Mouse (Mus musculus) midbrain, embryonic 16.5 days (tissue): Measurements from ENCODE around the gene Zic2. TPM values are rescaled to one million over a fixed set of nuclear protein-coding genes. Genes with fewer than 3 reads are reported as not detected.

Experiments
- ATAC-seq: fragments of 200-750 bp; cut with Nextera tagmentation; 2 replicates; pipeline ENCODE4 v1.8.0; 2017; ENCODE audit warnings: moderate TSS enrichment
- H3K27ac ChIP-seq: fragments of 300-500 bp; sonication (generic); 2 replicates; pipeline ENCODE4 v1.5.1; 2014; ENCODE audit warnings: mild to moderate bottlenecking, low read length, mixed read lengths
- H3K27me3 ChIP-seq: fragments of 300-500 bp; sonication (generic); 2 replicates; pipeline ENCODE4 v1.6.1; 2014; ENCODE audit warnings: low read depth, low read length, mixed read lengths; ENCODE audit not compliant: control insufficient read depth, insufficient read depth
- H3K36me3 ChIP-seq: fragments of 300-500 bp; sonication (generic); 2 replicates; pipeline ENCODE4 v1.6.1; 2014; ENCODE audit warnings: mild to moderate bottlenecking, low read length, moderate library complexity, mixed read lengths; ENCODE audit not compliant: control insufficient read depth, insufficient read depth
- H3K4me1 ChIP-seq: fragments of 300-500 bp; sonication (generic); 2 replicates; pipeline ENCODE4 v1.6.1; 2014; ENCODE audit warnings: mild to moderate bottlenecking, low read length, mixed read lengths; ENCODE audit not compliant: control insufficient read depth, insufficient read depth
- H3K4me2 ChIP-seq: fragments of 300-500 bp; sonication (generic); 2 replicates; pipeline ENCODE4 v1.6.1; 2014; ENCODE audit warnings: mild to moderate bottlenecking, low read length, mixed read lengths
- H3K4me3 ChIP-seq: fragments of 300-500 bp; sonication (generic); 2 replicates; pipeline ENCODE4 v1.5.1; 2014; ENCODE audit warnings: low read depth, mild to moderate bottlenecking, low read length, moderate library complexity, mixed read lengths
- H3K9ac ChIP-seq: fragments of 300-500 bp; sonication (generic); 2 replicates; pipeline ENCODE4 v1.6.1; 2014; ENCODE audit warnings: low read depth, low read length, mixed read lengths
- H3K9me3 ChIP-seq: fragments of 300-500 bp; sonication (generic); replicated peaks from 2 replicates; pipeline ENCODE4 v1.6.1; 2014; ENCODE audit warnings: mild to moderate bottlenecking, low read length, mixed read lengths; ENCODE audit not compliant: control insufficient read depth, poor library complexity, severe bottlenecking
- WGBS: fragments of 180-500 bp; shearing (Covaris S2); extraction: QIAGEN DNeasy Blood & Tissue Kit; methylation state at CpG from one replicate; pipeline ENCODE4 v1.1.7; 2014; 5-methylcytosine and 5-hydroxymethylcytosine counted together
- polyA plus RNA-seq: library from polyadenylated mRNA; unstranded; fragments of >200 nt; fragmentation: Nextera tagmentation; extraction: Ambion mirVana; gene quantifications from 2 replicates; pipeline ENCODE4 v1.2.1, GENCODE M21; 2015

Zic2 gene
- polyA plus RNA-seq, 1 experiment from 2014 or later, result 6.3 TPM

DNA sequence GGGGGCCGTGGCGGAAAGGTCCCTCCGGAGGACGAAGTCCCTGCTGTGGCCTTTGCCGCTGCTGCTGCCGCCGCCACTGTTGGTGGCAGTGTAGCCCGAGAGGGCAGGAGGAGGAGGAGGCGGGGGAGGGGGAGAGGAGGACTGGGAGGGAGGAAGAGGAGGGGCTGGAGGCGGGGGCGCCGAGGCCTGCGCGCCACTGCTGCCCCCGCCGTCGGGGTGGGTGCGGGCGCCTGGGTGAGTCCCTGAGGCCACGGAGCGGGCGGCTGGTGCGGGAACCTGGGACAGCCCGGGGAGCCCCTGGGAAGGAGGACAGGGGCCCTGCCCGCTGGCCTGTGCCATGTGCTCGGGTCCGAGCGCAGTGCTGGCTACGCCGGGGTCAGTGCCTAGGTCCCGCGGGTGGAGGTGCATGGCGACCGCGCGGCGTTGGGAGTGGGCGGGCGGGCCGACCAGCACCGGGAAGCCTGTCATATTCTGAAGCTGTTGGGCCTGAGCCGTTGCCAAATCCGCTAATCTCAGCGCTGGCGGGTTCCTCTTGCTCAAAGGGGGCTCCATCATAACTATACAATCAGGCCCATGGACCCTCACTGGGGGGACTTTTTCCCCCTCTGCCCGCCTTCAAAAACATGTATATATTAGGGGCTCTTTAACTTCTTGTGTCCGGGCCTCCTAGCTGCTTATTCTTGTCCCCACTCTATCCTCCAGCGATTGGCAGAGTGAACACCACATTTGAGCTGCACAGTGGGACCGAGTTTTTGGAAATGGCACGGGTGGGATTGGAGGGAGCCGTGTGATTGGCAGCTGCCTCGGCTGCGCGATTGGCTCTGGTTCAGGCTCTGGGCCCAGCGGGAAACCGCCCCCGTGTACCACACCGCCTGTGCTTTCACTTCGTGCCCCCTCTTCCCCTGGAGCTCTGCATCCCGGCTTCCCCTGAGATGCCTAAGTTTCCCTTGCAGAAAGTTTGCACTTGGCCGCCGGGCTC is 10.2 kb upstream of the Zic2 start, which contains the start of gene Zic5:
Gene Zic5, minus strand, starts transcription at position 915 of the 979 bp plus-strand sequence.
- peaks cover 30% of the 10 kb centered on the region for H3K27me3 ChIP-seq
- peaks cover 16% of the 10 kb centered on the region for H3K4me1 ChIP-seq
- H3K4me3 ChIP-seq, result peak within 1 kb of the TSS; percentile 52
- H3K27ac ChIP-seq, result peak within 1 kb of the TSS; percentile 92
- H3K4me2 ChIP-seq, result peak within 1 kb of the TSS; percentile 70
- under 1% methylated on average over 50 of the region's 62 CpGs for WGBS
- peak; percentile 84 for ATAC-seq
- peak within 1 kb of the TSS; percentile 75 for H3K9ac ChIP-seq
- no peaks in the 10 kb centered on the region for H3K9me3 ChIP-seq
- no peaks in the 10 kb centered on the region for H3K36me3 ChIP-seq

DNA sequence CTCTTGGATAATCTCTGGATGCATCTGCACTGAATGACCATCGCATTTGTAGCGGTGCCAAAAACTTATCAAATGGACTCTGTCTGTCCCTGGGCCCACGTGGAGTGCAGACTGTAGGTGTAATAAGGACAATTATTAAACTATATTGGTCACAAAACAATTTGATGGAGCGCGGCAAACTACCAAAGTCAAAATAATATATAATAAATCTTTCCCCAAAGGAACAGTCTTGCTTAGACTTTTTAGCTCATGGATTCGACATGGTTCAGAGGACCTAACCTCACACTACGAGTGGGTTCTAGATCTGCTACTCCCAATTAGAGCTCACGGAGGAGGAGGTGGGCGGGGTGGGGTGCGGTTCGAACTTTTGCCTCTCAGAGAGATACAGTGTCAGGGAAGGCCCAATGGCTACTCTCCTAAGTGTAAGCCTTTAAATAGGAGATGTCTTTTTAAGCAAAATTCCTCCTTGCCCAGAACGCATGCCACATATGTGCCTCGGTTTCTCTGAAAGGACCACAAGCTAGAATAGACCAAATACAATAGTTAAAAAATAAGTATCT is 9.2 kb upstream of the Zic2 start:
- H3K4me1 ChIP-seq, result peaks cover 16% of the 10 kb centered on the region
- no peaks in the 10 kb centered on the region for H3K36me3 ChIP-seq
- 19% methylated on average over 13 of the region's 13 CpGs for WGBS
- no peak overlapping the region for H3K9ac ChIP-seq
- ATAC-seq, result no peak
- H3K27ac ChIP-seq, result peak overlapping the region; percentile 92
- peaks cover 25% of the 10 kb centered on the region for H3K27me3 ChIP-seq
- H3K9me3 ChIP-seq, result no peaks in the 10 kb centered on the region
- peak overlapping the region; percentile 70 for H3K4me2 ChIP-seq
- H3K4me3 ChIP-seq, result peak overlapping the region; percentile 52

DNA sequence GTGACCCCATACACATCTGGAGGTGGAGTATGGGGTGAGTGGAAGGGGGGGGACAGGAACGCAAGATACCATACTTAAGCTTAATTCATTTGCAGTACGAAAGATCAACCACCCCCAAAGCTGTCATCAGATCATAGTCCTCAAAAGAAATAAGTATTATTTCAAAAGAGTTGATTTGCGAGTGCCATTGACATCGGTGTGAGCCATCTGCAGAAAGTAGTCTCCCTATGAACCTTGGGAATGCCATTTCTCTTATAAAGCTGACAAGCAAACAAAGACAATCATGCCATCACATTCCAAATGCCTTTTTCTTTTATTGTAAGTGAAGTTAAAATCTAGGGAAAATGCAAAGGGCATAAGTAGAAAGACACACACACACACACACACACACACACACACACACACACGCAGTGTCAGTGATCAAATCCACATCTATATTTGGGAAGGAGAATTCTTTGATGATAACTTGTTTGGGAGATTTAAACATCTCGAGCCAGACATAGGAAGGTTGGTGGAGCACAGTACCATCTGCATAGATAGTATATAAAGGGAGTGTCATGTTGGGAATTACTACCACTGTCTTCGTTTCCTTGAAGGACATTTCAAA is 8.4 kb upstream of the Zic2 start:
- Histone ChIP-seq H3K9ac (no peak overlapping the region), H3K27ac (no peak overlapping the region), H3K4me3 (no peak overlapping the region), H3K4me2 (no peak overlapping the region), H3K36me3 (no peaks in the 10 kb centered on the region), H3K4me1 (peaks cover 16% of the 10 kb centered on the region), H3K27me3 (peaks cover 21% of the 10 kb centered on the region), H3K9me3 (no peaks in the 10 kb centered on the region)
- 42% methylated on average over 7 of the region's 7 CpGs for WGBS
- no peak for ATAC-seq

DNA sequence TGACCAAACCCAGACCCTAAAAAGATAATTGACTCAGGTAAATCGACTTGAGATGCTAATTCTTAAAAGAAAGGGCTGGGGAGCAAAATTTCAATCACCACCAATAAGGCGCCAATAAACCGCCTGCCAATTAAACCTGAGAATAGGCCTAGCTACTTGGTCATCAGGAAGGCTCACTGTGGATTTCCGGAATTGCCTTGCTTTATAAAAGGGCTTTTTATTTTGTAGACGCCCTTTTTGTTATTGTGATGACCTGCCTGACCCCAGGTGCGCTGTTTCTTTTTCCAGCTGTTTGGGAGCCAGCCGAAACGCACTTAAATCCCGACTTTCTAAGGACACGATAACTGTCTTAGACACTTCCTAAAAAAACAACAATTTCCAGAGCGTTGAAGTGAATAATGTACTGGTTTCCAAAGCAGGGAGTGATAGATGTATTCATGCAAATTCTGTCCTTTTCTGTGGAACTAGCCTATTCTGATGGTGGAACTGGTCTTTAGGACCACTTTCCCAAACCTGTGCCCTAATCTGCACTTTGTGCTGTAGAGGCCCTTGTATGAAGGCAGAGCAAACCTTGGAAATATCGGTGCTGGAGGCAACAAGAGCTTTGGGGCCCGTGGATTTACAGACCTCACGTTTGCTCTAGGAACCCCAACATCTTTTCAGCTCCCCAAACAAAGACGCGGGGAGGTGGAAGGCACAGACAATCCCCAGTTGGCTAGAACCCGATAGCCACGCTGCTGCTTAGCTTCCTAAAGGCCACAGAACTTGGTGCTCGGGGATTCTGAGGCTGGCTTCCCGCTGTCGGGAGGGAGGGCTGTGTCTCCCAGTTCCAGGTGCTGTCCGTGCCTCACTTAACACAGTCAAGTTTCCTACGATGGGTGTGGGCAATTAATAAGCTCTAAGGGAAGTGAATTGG is 7.1 kb upstream of the Zic2 start:
- Histone ChIP-seq H3K4me1 (peaks cover 16% of the 10 kb centered on the region), H3K36me3 (no peaks in the 10 kb centered on the region), H3K4me2 (peak overlapping the region; percentile 29), H3K9ac (peak overlapping the region; percentile 13; the same call in 1 of the 2 replicates), H3K9me3 (no peaks in the 10 kb centered on the region), H3K27me3 (peaks cover 9% of the 10 kb centered on the region), H3K4me3 (no peak overlapping the region), H3K27ac (peak overlapping the region; percentile 50)
- 14% methylated on average over 23 of the region's 23 CpGs for WGBS
- no peak for ATAC-seq

DNA sequence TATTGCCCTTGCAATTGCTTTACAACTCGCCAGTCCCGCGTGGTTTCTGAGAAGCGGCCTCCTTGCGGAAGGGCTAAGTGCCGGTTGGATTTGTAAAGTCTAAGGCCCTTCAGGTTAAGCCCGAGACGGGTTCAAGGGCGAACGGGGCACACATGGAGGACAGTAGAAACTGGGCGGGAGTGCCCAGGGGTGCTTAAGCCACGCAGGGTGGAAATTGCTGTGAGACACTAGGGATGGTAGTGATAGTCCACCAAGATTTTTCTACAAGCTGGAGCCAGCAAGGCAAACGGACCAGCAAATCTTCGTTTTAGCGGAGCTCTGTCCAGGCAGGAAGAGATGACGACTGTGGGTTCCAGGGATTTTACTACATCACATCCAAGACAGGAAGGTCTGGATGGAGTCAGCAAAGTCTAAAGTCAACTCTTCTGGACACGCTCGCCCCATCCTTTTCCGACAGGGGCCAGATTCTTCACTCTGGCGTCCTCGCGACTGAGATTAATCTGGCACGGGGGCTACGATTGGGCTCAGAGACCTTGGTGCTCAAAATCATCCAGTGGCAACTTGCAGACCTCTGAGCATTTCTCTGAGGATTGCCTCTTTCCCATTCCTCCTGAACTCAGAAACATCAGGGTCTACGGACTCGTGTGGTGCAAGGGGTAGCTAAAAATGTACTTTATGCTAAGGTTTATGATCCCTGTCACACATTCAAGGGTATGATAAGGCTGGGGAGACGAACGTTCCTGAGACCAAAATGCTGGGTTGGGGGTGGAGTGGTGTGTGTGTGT is 6.1 kb upstream of the Zic2 start:
- no peak overlapping the region for H3K4me3 ChIP-seq
- 6% methylated on average over 28 of the region's 28 CpGs for WGBS
- H3K27ac ChIP-seq, result peak overlapping the region; percentile 50

DNA sequence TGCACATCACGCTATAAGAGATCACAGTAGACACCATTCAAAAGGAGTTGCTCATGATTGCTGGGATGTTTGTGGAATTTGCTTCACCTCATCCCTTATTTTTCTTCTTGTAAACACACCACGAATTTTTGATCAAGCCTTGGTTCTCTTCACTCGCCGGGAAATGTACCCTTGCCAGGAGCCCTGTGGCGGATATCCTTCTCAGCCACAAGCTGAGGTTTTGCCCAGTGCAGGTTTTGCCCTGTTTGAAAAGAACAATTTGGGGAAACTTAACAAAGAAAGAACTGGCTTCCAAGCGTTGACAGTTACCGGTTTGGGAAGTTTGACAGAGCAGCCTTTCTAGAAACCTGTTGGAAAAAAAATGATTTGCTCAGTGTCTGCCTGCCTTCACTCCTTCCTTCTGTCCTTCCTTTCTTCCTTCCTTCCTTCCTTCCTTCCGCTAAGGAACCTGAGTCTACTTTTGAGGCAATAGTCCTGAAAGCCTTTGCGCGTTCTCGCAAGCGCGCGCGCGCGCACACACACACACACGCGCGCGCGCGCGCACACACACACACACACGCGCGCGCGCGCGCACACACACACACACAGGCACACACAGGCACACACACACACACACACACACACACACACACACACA is 3.7 kb upstream of the Zic2 start:
- peak overlapping the region; percentile 70 for H3K27ac ChIP-seq
- peaks cover 5% of the 10 kb centered on the region for H3K27me3 ChIP-seq
- H3K4me1 ChIP-seq, result peaks cover 9% of the 10 kb centered on the region; the same call in 1 of the 2 replicates
- H3K4me2 ChIP-seq, result peak overlapping the region; percentile 4
- no peaks in the 10 kb centered on the region for H3K9me3 ChIP-seq
- H3K9ac ChIP-seq, result no peak overlapping the region
- WGBS, result 8% methylated on average over 22 of the region's 31 CpGs
- H3K36me3 ChIP-seq, result no peaks in the 10 kb centered on the region
- ATAC-seq, result no peak
- H3K4me3 ChIP-seq, result no peak overlapping the region

More for the DNA sequence above, 6.1 kb upstream of the Zic2 start:
- no peak overlapping the region for H3K9ac ChIP-seq
- peaks cover 9% of the 10 kb centered on the region for H3K27me3 ChIP-seq
- H3K9me3 ChIP-seq, result no peaks in the 10 kb centered on the region
- H3K4me1 ChIP-seq, result peaks cover 11% of the 10 kb centered on the region
- no peak for ATAC-seq
- H3K4me2 ChIP-seq, result peak overlapping the region; percentile 29
- H3K36me3 ChIP-seq, result no peaks in the 10 kb centered on the region

DNA sequence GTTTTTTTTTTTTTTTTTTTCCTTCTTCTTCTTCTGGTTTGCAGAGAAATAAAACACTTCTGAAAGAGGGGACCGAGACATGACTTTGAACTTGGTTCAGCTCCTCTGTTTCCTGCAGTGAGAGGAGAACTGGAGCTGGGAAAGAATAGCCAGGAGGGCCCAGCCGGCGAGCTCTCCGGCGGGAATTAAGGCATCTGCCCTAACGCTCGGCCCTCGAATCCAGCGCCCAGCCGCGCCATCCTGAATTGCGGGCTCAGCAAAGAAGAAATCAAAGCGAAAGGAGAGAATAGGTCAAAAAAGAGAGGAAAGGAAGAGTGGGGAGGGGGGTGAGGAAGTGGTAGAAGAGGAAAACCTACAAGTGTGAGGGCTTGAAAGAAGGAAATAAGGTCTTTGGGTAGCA is 3.1 kb upstream of the Zic2 start:
- no peaks in the 10 kb centered on the region for H3K9me3 ChIP-seq
- peak overlapping the region; percentile 45 for H3K4me2 ChIP-seq
- H3K4me3 ChIP-seq, result no peak overlapping the region
- peak overlapping the region; percentile 76 for H3K27ac ChIP-seq
- H3K27me3 ChIP-seq, result peaks cover under 1% of the 10 kb centered on the region; the same call in 1 of the 2 replicates
- WGBS, result 2% methylated on average over 13 of the region's 13 CpGs
- H3K36me3 ChIP-seq, result no peaks in the 10 kb centered on the region
- H3K9ac ChIP-seq, result peak overlapping the region; percentile 36; the same call in 1 of the 2 replicates
- no peak for ATAC-seq
- peaks cover 9% of the 10 kb centered on the region; the same call in 1 of the 2 replicates for H3K4me1 ChIP-seq
